Mouse (Mus musculus): ENCODE results near the gene Qrfp.

- no peak for TF ChIP-seq POLR2A (IDR thresholded peaks at IDR 0.05; ENCODE audit: low read depth, low read length)
- TF ChIP-seq CTCF (conservative IDR thresholded peaks at IDR 0.05; ENCODE audit: insufficient read depth, insufficient read length, low read depth, low read length) = no peak
Measured at GRCm38 (mm10) chr2:31760486-31760885, 49.9 kb downstream of the Qrfp start.
